Mouse (Mus musculus) lung, embryonic 16.5 days (tissue): ENCODE measurements around the gene Duox2. TPM values are rescaled to one million over a fixed set of nuclear protein-coding genes. Genes with fewer than 3 reads are reported as not detected.

ENCODE experiments used
- ATAC-seq: fragments of 200-750 bp; cut with Nextera tagmentation; 2 replicates; pipeline ENCODE4 v1.8.0; 2017; ENCODE audit warnings: low read depth, mild to moderate bottlenecking, moderate library complexity
- H3K27ac ChIP-seq: fragments of 300-500 bp; sonication (generic); 2 replicates; pipeline ENCODE4 v1.5.1; 2014; ENCODE audit warnings: mild to moderate bottlenecking, control low read depth, low read length
- H3K27me3 ChIP-seq: fragments of 300-500 bp; sonication (generic); 2 replicates; pipeline ENCODE4 v1.6.1; 2014; ENCODE audit warnings: low read depth, low read length, mixed read lengths; ENCODE audit not compliant: control insufficient read depth, insufficient read depth
- H3K36me3 ChIP-seq: fragments of 300-500 bp; sonication (generic); 2 replicates; pipeline ENCODE4 v1.6.1; 2014; ENCODE audit warnings: low read length; ENCODE audit not compliant: control insufficient read depth, insufficient read depth
- H3K4me1 ChIP-seq: fragments of 300-500 bp; sonication (generic); replicated peaks from 2 replicates; pipeline ENCODE4 v1.6.1; 2014; ENCODE audit warnings: low read length, mixed read lengths; ENCODE audit not compliant: control insufficient read depth, insufficient read depth
- H3K4me2 ChIP-seq: fragments of 300-500 bp; sonication (generic); 2 replicates; pipeline ENCODE4 v1.6.1; 2014; ENCODE audit warnings: low read depth, low read length, control low read depth
- H3K4me3 ChIP-seq: fragments of 300-500 bp; sonication (generic); 2 replicates; pipeline ENCODE4 v1.5.1; 2014; ENCODE audit warnings: mild to moderate bottlenecking, low read length, control low read depth
- H3K9ac ChIP-seq: fragments of 300-500 bp; sonication (generic); 2 replicates; pipeline ENCODE4 v1.6.1; 2014; ENCODE audit warnings: low read length, control low read depth
- H3K9me3 ChIP-seq: fragments of 300-500 bp; sonication (generic); 2 replicates; pipeline ENCODE4 v1.6.1; 2016; ENCODE audit warnings: low read length; ENCODE audit not compliant: control insufficient read depth
- WGBS: fragments of 180-500 bp; shearing (Covaris S2); extraction: QIAGEN DNeasy Blood & Tissue Kit; methylation state at CpG from one replicate; pipeline ENCODE4 v1.1.7; 2014; 5-methylcytosine and 5-hydroxymethylcytosine counted together
- polyA plus RNA-seq: library from polyadenylated mRNA; unstranded; fragments of >200 nt; fragmentation: Nextera tagmentation; extraction: Ambion mirVana; gene quantifications from 2 replicates; pipeline ENCODE4 v1.2.1, GENCODE M21; 2015

The Duox2 gene
- polyA plus RNA-seq, 1 experiment from 2014 or later, result not detected

- no peak overlapping the region for H3K27ac ChIP-seq
- no peaks in the 10 kb centered on the region for H3K27me3 ChIP-seq
- 46% methylated on average over 2 of the region's 2 CpGs for WGBS
- no peak overlapping the region for H3K4me3 ChIP-seq
- no peak for ATAC-seq
- no peaks in the 10 kb centered on the region for H3K4me1 ChIP-seq
- no peak overlapping the region for H3K4me2 ChIP-seq
- H3K9me3 ChIP-seq, result no peaks in the 10 kb centered on the region
- H3K9ac ChIP-seq, result no peak overlapping the region
- H3K36me3 ChIP-seq, result no peaks in the 10 kb centered on the region
Measured at GRCm38 (mm10) chr2:122325361-122325760, 27.1 kb upstream of the Duox2 start.

- no peaks in the 10 kb centered on the region for H3K36me3 ChIP-seq
- WGBS, result 65% methylated on average over 3 of the region's 3 CpGs
- no peak overlapping the region for H3K4me2 ChIP-seq
- H3K27ac ChIP-seq, result no peak overlapping the region
- H3K9me3 ChIP-seq, result no peaks in the 10 kb centered on the region
- no peaks in the 10 kb centered on the region for H3K4me1 ChIP-seq
- H3K27me3 ChIP-seq, result no peaks in the 10 kb centered on the region
- no peak overlapping the region for H3K9ac ChIP-seq
- no peak for ATAC-seq
- H3K4me3 ChIP-seq, result no peak overlapping the region
Measured at GRCm38 (mm10) chr2:122324586-122324985, 26.3 kb upstream of the Duox2 start.

- no peak overlapping the region for H3K9ac ChIP-seq
- no peaks in the 10 kb centered on the region for H3K9me3 ChIP-seq
- ATAC-seq, result no peak
- 47% methylated on average over 3 of the region's 3 CpGs for WGBS
- no peak overlapping the region for H3K4me3 ChIP-seq
- no peak overlapping the region for H3K4me2 ChIP-seq
- H3K27ac ChIP-seq, result no peak overlapping the region
- no peaks in the 10 kb centered on the region for H3K27me3 ChIP-seq
- H3K4me1 ChIP-seq, result no peaks in the 10 kb centered on the region
- no peaks in the 10 kb centered on the region for H3K36me3 ChIP-seq
Measured at GRCm38 (mm10) chr2:122323960-122324359, 25.7 kb upstream of the Duox2 start.

GRCm38 (mm10) chr2:122317384-122317783 lies 19.1 kb upstream of the Duox2 start:
- H3K9me3 ChIP-seq, result no peaks in the 10 kb centered on the region
- no peaks in the 10 kb centered on the region; the same call in 1 of the 2 replicates for H3K4me1 ChIP-seq
- H3K27me3 ChIP-seq, result peaks cover 26% of the 10 kb centered on the region
- WGBS, result 51% methylated on average over 4 of the region's 4 CpGs
- H3K27ac ChIP-seq, result no peak overlapping the region
- H3K36me3 ChIP-seq, result no peaks in the 10 kb centered on the region
- H3K4me3 ChIP-seq, result no peak overlapping the region
- ATAC-seq, result no peak
- no peak overlapping the region for H3K9ac ChIP-seq
- H3K4me2 ChIP-seq, result no peak overlapping the region

- ATAC-seq, result no peak
- no peak within 1 kb of the TSS for H3K4me3 ChIP-seq
- peaks cover 35% of the 10 kb centered on the region for H3K27me3 ChIP-seq
- 86% methylated on average over 7 of the region's 7 CpGs for WGBS
- H3K9ac ChIP-seq, result no peak within 1 kb of the TSS
- no peaks in the 10 kb centered on the region; the same call in 1 of the 2 replicates for H3K4me1 ChIP-seq
- H3K36me3 ChIP-seq, result no peaks in the 10 kb centered on the region
- no peak within 1 kb of the TSS for H3K27ac ChIP-seq
- no peaks in the 10 kb centered on the region for H3K9me3 ChIP-seq
- no peak within 1 kb of the TSS for H3K4me2 ChIP-seq
Measured at GRCm38 (mm10) chr2:122315372-122315771, 17.1 kb upstream of the Duox2 start, which contains the start of gene Duox1. Gene Duox1 (plus strand): TSS chr2:122315672.

- H3K27ac ChIP-seq, result no peak within 1 kb of the TSS
- 1% methylated on average over 24 of the region's 24 CpGs for WGBS
- H3K9me3 ChIP-seq, result no peaks in the 10 kb centered on the region
- H3K9ac ChIP-seq, result no peak within 1 kb of the TSS
- ATAC-seq, result peak; percentile 59
- H3K4me2 ChIP-seq, result peak within 1 kb of the TSS; percentile 44
- no peaks in the 10 kb centered on the region; the same call in 1 of the 2 replicates for H3K4me1 ChIP-seq
- H3K36me3 ChIP-seq, result no peaks in the 10 kb centered on the region
- peaks cover 37% of the 10 kb centered on the region for H3K27me3 ChIP-seq
- peak within 1 kb of the TSS; percentile 34 for H3K4me3 ChIP-seq
Measured at GRCm38 (mm10) chr2:122313536-122313935, 15.3 kb upstream of the Duox2 start, which contains the start of gene Duoxa1. Gene Duoxa1 (minus strand): TSS chr2:122313730.

GRCm38 (mm10) chr2:122312722-122313417 lies 14.6 kb upstream of the Duox2 start:
- peak overlapping the region; percentile 44 for H3K4me2 ChIP-seq
- WGBS, result 3% methylated on average over 27 of the region's 27 CpGs
- no peaks in the 10 kb centered on the region; the same call in 1 of the 2 replicates for H3K4me1 ChIP-seq
- no peak overlapping the region for H3K9ac ChIP-seq
- H3K27me3 ChIP-seq, result peaks cover 38% of the 10 kb centered on the region
- H3K27ac ChIP-seq, result no peak overlapping the region
- no peaks in the 10 kb centered on the region for H3K36me3 ChIP-seq
- peak overlapping the region; percentile 34 for H3K4me3 ChIP-seq
- ATAC-seq, result peak; percentile 41; the same call in 1 of the 2 replicates
- no peaks in the 10 kb centered on the region for H3K9me3 ChIP-seq

GRCm38 (mm10) chr2:122311561-122311960 lies 13.3 kb upstream of the Duox2 start:
- WGBS, result 57% methylated on average over 2 of the region's 2 CpGs
- no peak for ATAC-seq
- H3K27ac ChIP-seq, result no peak overlapping the region
- no peaks in the 10 kb centered on the region; the same call in 1 of the 2 replicates for H3K4me1 ChIP-seq
- H3K4me2 ChIP-seq, result no peak overlapping the region
- no peaks in the 10 kb centered on the region for H3K36me3 ChIP-seq
- H3K27me3 ChIP-seq, result peaks cover 38% of the 10 kb centered on the region
- no peak overlapping the region for H3K9ac ChIP-seq
- no peak overlapping the region for H3K4me3 ChIP-seq
- H3K9me3 ChIP-seq, result no peaks in the 10 kb centered on the region

GRCm38 (mm10) chr2:122309647-122310046 lies 11.4 kb upstream of the Duox2 start:
- no peak for ATAC-seq
- Histone ChIP-seq H3K4me2 (no peak overlapping the region), H3K27ac (no peak overlapping the region), H3K9me3 (no peaks in the 10 kb centered on the region), H3K27me3 (peaks cover 34% of the 10 kb centered on the region), H3K4me3 (no peak overlapping the region), H3K9ac (no peak overlapping the region), H3K36me3 (no peaks in the 10 kb centered on the region), H3K4me1 (no peaks in the 10 kb centered on the region; the same call in 1 of the 2 replicates)
- WGBS, result 40% methylated on average over 3 of the region's 3 CpGs
